Mouse (Mus musculus) skeletal muscle tissue, adult 2 months (tissue): Measurements from ENCODE around the gene Nf1.

Source experiments
- DNase-seq: peaks from one replicate; pipeline ENCODE4 v3.0.0-alpha.2; 2012; ENCODE audit warnings: low read depth, low spot score

Gene Nf1

DNA sequence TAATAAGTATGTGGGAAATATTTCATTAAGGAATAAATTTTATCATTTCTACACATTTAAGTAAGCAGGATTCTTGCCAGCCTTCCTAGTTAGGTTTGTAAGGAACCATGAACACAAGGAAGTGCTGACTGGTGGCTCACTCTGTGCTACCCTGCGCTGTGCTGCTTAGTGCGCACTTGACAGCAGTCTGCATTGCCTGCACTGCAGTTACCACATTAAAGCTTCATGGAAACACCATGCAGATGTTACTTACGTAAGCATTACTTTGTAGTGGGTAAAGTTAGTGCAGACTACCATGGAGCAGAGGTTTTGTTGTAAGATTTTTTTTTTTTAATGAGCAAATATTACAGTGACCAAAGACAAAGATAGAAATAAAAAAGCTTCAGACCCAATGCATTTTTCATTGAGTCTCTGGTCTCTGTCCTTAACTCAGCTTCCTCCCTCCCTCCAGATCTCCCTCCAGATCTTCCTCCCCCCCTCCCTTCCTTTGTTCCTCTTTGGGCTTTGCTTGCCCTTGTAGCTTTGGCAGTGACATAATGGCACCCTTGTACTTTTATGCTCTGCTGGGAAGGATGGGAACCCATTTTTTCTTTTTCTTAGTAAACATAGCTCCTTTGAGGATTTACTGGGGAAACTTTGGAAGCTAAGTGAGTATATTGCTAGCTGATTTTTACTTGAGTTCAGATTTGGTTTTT is 121.4 kb downstream of the Nf1 start:
- DNase-seq, result no peak

DNA sequence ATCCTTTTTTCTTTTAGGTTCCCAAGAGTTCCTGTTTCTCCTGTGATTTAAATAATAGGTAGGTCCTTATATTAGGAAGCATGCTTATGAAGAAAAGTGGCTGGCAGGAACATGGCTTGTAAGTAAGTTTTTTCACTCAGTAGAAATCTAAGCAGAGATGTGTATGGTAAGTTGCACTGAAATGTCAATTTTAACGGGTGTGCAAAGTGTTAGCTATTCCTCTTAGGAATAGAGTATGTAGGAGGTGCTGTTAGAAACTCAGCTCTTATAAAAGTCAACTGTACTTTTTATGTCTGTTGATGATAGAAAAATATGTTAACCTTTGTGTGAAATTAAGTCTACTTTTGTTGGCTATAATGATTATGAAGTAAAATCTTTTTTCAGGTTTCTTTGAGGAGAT is 128.6 kb downstream of the Nf1 start:
- no peak for DNase-seq

DNA sequence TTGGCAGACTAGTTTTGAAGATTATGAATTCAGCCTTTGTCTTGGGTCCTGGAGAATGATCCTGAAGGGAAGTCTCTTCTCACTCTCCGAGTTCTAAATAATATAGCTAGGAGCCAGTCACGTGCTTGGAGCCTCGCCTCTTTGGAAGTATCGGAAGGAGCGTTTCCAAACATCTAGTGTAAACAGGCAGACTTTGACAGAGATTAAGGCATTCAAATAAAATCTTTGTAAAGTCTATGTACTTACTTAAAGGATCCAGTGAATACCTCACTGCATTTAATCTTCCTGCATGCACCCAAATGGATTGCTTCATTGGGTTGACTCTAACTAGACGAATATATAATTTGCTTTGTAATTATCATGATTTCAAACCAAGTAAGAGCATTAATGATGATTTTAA is 143.9 kb downstream of the Nf1 start:
- DNase-seq, result no peak

DNA sequence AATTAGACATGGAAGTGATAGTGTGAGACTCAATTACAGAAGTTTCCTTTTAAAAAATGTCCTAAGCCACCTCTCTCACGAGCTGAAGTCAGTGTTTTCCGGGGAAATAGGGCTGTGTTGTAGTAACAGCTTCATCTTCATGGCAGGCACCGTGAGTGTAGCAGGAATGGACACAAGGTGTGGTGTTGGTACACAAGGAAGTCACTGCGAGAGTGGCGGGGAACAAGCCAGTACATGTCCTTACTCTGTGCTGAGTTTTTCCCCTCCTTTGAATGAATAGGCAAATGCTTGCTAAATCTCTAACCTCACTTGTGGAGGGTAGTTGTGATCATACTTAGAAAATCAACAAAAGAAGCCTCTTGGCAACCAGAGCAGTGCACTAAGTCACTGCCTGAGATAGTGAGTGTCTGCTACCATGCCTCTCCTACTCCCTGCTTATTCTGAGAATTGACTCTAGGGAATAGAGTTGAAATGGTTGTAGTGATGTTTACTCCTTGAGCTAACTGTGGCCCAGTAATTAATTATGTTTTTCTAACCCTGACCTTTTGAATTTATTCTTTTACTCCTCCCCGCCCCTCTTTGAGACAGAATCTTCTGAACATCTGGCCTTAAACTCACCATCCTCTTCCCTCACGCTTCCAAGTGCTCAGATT is 144.5 kb downstream of the Nf1 start:
- DNase-seq, result no peak

DNA sequence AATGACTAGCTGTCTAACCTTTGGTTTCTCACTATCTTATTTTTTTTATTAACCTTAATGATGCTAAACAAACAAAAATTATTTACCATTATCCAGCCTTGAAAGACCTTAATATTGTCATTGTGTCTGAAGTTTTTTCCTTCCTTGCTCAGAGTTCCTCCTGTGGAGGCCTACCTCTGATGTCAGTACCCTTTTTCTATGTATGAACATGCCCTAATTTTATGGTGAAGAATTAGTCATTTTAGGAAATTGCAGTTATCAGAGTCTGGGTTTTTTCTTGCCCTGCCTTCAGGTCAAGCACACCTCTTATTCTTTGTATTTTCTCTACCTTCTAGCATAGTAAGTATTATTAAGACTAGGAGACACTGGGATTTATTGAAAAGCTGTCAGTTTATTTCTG is 145.2 kb downstream of the Nf1 start:
- no peak for DNase-seq

DNA sequence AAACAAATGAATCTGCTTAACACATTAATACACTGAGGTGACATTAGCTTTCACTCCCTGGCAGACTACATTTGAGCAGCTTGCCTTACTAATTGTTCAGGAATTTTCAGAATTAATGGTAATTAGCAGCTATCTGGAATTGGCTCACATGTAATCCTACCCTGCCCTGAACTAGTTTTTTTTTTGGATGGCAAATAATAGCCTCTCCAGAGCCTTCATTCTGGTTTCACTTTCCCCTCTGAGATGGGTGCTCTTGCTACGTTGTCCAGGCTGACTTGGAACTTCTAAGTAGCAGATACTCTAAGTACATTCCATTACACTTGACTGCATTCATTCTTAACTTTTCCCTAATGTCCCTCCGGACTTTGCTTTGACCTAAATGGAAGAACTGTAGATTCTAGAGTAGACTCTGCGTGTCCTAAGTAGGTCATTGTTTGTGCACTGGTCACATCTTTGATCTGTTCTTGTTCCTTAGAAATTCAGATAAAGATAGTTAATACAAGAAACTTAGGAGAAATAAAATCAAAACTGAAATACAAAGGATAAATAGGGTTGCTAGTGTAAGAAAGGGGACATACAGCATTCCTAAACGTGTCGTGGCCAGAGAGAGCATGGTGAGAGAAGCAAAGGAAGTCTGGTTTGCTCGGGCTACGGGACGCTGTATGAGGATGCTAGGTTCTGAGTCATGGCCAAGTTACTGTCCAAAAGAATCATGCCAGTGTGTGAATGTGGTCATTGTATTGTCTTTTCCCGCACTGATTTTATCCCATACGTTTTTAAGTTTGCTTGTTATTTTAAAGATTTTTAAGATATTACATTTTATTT is 155.7 kb downstream of the Nf1 start:
- peak; percentile 7 for DNase-seq

DNA sequence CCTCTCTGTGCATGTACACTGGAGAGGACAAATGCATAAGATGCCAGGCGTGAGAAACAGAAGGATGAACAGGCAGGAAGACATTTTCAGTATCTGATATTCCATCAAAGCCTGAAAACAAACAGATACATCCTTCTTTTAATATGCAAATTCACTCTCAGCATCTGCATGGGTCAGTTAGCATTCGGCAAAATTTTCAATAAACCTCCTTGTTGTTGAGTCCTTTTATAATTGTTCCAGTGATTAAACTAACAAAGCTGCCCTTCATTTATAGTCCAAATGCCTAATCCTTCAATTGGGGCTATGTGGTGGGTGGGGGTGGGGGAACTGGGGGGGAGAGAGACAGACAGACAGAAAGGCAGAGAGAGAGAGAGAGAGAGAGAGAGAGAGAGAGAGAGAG is 163.4 kb downstream of the Nf1 start:
- no peak for DNase-seq

DNA sequence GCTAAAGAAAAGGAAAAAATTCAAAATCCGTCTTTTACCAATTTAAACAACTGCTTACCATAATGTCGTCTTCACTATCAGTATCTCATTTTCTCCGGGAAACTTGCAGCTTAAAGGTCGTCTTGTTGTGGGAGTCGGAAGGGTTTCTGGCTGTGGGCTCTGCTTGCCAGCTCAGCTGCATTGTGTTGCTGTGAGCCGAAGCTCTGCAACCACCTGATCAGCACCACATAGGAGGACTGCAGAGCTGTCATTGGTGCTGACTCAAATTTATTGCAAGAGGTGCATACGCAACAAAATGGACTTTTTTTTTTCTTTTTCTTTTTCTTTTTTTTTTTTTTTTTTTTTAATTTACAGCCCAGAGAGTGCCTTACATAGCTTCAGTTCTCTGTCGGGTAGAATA is 164.4 kb downstream of the Nf1 start, which contains the start of gene Omg:
Omg (minus strand) TSS at position 240 of the 400 bp plus-strand sequence.
- DNase-seq, result no peak

DNA sequence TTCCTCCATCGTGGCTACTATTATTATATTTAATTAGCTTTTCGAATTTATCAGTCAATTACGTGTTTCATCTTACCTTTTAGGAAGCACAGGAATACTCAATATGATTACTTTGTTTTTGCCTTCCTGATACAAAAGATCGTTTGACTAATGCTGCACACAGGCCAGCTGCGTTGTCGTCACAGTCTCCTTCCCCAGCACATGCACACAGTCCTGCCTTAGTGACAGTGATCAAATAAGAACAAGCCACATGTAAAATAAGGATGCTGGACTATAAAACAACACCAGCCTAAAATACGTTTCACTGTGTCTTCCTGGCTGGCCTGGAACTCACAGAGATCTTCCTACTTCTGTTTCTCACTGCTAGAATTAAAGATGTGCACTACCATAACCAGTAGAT is 165.0 kb downstream of the Nf1 start:
- no peak for DNase-seq

DNA sequence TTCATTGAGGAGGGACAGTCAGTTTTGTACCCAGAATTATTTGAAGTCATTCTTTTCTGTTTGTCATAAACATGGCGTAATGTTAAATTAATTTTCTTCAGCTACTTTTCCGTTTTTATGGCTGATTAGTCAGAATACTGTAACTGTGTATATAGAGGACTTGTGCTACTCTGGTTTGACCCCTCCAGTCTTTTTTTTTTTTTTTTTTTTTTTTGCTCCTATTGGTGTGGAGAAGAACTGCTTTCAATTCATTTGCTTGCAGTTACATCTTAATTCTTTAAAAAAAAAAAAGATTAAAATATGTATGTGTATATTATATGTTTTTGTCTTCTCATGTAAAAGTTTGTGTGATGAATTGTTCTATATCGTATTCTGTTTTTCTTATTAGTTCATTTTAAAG is 172.5 kb downstream of the Nf1 start:
- no peak for DNase-seq

DNA sequence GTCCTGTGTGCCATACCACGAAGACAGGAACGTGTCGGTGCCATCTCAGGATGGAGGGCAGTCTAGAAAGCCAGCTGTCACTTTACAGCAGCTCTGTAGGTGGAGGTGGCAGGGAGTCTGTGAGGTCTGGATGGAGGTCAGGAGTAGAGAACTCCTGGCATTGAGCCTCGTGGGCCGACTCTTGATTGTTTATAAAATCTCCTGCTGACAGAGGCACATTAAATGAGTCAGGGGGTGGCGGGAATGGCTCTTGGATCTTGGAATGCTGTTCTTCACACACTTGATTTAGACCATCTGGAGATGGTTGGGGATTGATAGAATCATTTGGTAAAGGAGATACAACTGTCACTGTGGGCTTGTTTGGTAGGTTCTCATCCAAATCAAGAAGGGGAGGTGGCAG is 175.8 kb downstream of the Nf1 start:
- DNase-seq, result no peak

DNA sequence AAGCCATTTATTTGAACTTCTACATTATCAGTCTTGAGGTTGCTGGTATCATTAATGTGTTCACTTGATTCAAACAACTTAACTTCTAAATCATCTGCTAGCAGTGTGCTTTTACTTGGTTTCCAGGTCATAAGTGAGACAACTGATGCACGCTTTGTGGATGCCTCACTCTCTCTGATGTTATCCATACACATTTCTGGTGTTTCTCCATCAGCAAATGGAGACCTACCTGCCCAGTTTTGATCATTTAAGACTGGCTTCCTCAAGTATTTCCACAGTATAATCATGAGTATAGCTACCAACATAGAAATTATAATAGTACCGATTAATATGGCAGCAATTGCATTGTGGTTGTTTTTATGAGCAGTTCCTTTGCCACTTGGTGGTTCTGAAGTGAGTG is 176.3 kb downstream of the Nf1 start:
- no peak for DNase-seq

DNA sequence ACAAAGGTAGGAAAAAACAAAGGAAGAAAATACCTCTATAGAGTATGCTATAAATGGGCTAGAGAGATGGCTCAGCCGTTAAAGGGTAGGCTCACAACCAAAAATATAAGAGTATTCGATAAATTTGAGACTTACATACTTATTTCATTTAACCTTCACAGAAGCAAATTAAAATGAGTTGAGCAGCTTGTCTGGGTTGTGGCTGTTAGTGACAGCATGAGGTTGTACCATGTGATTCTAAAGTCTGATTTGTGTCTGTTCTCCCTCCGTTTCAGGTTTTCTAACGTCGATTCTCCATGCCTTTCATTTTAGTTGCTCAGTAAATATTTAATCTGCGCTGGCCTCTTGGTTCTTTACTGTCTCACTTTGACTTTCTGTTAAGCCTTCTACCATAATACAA is 179.8 kb downstream of the Nf1 start:
- DNase-seq, result no peak

DNA sequence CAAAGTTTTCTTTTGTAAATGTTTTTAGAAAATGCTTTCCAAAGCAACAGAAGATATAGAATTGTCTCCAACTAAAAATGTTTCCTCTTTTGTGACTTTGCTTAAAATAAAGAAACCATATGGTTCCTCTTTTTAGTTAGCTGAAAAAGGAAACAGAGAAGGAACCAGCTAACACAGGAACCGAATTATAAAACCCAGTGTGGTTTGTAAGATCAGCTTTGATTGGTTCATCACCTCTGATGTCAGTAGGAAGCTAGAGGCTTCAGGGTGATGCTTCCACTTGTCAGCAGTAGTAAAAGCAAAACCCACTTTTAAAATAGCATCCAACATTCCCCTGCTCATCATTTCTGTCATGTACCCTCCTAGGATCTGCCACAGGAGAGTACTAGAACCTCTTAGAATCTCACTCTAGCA is 180.4 kb downstream of the Nf1 start:
- DNase-seq, result peak; percentile 56

DNA sequence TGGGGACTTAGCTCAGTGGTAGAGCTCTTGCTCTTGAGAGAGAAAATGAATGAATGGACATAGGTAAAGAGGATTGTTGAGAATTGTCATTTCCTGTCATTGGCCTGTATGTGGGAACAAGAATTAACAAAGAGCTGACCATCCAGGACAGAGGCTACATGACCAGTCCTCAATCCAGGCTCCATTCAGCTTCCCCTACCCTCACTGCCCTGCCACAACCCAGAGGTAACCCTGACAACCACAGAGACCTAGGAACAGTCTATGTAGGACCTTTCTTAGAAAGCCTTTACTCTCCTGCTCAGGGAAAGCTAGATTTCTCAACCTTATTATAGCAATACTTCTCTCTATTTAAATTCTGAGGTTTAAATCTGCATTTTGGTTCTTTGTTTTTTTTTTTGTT is 181.3 kb downstream of the Nf1 start:
- no peak for DNase-seq

DNA sequence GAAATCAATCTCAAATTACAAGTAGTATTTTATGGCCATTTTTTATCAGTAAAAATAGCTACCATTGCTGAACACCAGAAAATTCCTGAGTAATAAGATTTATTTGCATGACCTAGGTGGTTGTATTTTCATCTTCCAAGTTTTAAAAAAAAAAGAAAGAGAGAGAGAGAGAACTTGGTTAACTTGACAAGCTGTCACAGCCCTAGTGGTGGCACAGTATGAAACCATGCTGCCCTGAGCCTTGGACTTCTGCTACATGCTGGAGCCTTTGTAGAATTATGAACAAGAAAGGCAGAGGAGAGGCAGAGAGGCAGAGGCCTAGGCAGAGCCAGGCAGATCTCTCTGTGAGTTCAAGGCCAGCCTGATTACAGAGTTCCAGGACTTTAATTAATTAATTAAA is 182.4 kb downstream of the Nf1 start:
- no peak for DNase-seq

DNA sequence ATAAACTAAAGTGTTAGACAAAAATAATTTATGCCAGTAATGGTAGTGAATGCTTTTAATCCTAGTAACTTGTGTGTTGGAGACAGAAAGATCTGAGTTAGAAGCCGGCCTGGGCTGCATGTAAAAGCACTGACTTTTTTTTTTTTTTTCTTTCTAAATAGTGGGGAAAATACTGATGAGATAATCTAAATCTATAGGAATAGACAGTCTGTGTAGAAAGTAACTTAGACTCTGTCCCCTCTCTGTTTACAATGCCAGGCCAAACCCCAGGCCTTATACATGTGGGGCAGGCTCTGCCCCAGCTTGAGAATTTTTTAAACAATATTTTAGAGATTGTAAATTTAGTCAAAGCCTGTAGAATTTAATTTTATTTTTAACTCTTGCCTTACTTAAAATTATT is 183.5 kb downstream of the Nf1 start:
- DNase-seq, result no peak

DNA sequence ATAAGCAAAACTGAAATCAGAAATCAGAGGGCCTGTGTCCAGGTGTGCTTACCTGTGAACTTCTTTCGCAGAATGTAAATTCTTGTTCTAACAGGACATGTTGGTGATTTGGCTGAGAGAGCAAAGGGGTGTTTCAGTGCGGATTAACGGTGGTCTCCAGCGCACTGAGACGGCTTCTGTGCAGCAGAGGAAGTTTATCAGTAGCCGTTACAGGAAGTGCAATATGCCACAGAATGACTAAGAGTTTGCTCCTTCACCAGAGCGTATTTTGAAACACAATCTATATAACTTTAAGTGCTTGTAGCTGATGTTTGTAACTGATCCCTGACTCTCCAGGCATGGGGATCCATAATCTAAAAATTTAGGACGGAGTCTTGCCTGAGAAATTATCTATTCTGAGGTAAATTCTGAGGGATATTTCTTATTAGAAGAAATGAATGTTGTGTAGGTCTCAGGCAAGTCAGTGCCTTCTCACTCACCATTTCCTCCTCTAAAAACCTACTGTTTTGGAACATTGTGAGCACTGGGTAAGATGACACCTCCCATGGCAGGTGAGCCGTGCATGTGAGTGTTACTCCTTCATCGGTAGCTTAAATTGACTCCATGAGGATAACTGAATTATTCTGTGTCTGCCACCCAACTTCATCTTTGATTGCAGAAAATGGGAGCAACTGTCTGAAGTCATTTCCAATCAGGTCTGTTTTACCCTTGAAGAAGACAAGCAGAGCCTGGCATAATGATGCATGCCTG is 184.2 kb downstream of the Nf1 start, which contains the start of gene Evi2b:
Evi2b (minus strand) TSS at position 203 of the 750 bp plus-strand sequence.
- DNase-seq, result no peak

DNA sequence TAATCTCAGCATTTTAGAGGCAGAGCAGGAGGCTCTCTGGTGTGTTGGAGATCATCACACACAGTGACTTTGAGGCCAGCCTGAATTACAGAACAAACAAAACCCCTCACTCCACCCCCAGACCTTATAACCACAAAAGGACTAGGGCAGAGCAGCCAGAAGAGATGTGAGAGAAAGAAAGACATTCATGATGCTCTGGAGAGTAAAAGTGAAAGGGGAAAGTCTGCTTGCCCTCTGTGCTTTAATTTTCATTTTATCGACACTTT is 184.8 kb downstream of the Nf1 start:
- no peak for DNase-seq

DNA sequence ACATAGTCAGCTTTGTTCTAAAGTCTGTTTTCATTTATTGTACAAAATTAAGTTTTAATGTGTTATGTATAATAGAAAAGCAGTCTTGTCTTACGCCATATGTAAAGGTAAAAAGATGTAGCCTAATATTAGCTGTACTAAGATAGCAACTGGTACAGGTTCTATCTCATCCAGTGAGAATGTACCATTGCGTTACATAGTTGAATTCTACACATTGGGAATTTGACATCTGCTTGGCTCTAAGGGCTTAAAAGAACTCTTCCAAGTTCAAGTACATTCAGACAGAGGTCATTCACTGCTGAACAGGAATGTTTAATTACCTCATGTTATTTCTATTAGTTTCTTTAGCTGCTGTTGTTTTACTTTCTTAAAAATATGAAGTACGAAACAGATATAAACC is 187.1 kb downstream of the Nf1 start:
- DNase-seq, result no peak

DNA sequence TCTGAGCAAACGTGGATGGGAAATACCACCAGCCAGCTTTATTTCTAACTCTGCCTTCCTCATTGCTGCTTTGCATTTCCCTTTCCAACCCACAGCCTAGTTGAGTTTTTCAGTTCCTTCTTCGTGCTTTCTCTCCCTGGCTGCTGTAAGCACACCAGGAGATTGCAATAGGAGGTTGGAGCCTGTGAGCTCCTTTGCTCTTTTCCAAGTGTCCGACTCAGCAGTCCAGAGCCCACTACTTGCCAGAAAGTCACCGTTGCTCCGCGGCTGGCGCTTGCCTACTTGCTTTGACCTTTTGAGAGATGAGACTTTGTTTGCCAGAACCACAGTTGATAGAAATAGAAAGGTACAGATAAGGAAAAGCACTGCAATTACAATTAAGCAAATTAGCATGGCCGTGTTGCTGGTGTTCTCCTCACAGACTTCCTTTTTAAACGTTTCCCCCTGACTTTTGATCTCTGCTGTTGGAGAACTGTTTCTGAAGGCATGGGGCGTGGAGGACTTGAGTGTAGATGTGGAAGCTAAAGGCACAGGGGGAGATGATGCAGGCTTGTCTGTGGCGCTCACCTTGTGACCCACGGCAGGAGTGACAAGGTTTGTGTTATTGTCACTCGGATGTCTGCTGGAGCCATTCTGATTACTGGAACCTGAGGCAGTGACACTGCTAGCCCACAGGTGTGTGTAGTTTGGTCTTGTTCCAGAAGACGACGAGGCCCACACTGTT is 187.7 kb downstream of the Nf1 start:
- peak; percentile 82 for DNase-seq
